Mouse (Mus musculus): Measurements from ENCODE around the gene Gabrg3.

DNA sequence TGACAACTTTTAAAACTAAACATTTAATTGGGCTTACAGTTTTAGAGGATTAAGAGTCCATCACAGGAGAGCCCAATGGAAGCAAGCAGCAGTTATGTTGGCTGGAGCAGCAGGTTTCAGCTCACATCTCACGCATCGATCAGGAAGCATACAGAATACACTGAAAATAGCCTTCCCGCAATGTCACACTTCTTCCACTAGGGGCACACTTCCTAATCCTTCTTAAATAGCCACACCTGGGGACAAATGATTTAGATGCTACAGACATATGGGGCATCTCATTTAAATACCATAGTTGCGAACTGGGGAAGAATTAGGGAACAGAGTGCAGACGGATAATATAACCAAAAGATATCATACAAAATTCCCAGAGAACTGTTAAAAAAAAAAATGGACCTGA, 449.0 kb downstream of the Gabrg3 start:
- no peak for TF ChIP-seq CTCF (IDR thresholded peaks at IDR 0.05; ENCODE audit: low read depth)
- TF ChIP-seq EP300 (IDR thresholded peaks at IDR 0.05; ENCODE audit: low read depth) = no peak
